In genomic region chr10:15046285-15046684, GRCm38 (mm10) we compare ENCODE assay signal across 27 mouse cellular contexts.
DNase-seq lines count a peak whose midpoint lies in the region; ATAC-seq and TF ChIP-seq lines count a peak whose summit lies in the region.
"Had no signal": no experiment of that assay in that cellular context is flagged by ENCODE, and none has a peak within 500 bp of the region (broad histone marks: within the 10 kb centered on the region; RNA-seq: fewer than 3 reads in every experiment).

No protein-coding gene starts in this region.

- peak; percentile 3 for DNase-seq in embryo, embryonic 10.5 days (ENCODE audit: low spot score)
- DNase-seq in embryo, embryonic 9.5 days (ENCODE audit: extremely low spot score): no peak
- DNase-seq in lung, embryonic 14.5 days: peak; percentile 73
- no peak for DNase-seq in lung, postnatal 4 days
- DNase-seq in lung, postnatal 36 days: no peak
- peak; percentile 17 for DNase-seq in midbrain, embryonic 14.5 days
- DNase-seq: adrenal gland, adult 8-10 months; adrenal gland, postnatal 14 days; adrenal gland, postnatal 36 days; B cell, adult 2 months; cerebellum, adult 11 months; cerebellum, adult 18-20 months; cerebellum, adult 9-10 months; cerebellum, postnatal 10 days; cerebellum, postnatal 25 days; embryo, embryonic 11 days; forebrain, postnatal 0 days had no signal

- no peaks in the 10 kb centered on the region for H3K9me3 ChIP-seq in lung, embryonic 14.5 days (ENCODE audit: low read depth, low read length)
- H3K9me3 ChIP-seq in lung, embryonic 16.5 days (ENCODE audit: control insufficient read depth, low read length): no peaks in the 10 kb centered on the region
- no peaks in the 10 kb centered on the region for H3K9me3 ChIP-seq in midbrain, embryonic 14.5 days (ENCODE audit: control insufficient read depth, low read length)
- H3K9me3 ChIP-seq in midbrain, embryonic 15.5 days: no peaks in the 10 kb centered on the region
- H3K9me3 ChIP-seq: embryonic facial prominence, embryonic 10.5 days; embryonic facial prominence, embryonic 12.5 days; forebrain, embryonic 15.5 days; G1E had no signal

- no peaks in the 10 kb centered on the region for H3K4me1 ChIP-seq in lung, embryonic 14.5 days (ENCODE audit: insufficient read depth)
- H3K4me1 ChIP-seq in lung, embryonic 16.5 days (replicated peaks; ENCODE audit: control insufficient read depth, insufficient read depth, low read length): no peaks in the 10 kb centered on the region
- H3K4me1 ChIP-seq in midbrain, embryonic 14.5 days (ENCODE audit: control insufficient read depth, insufficient read depth, low read length): no peaks in the 10 kb centered on the region
- H3K4me1 ChIP-seq in midbrain, embryonic 15.5 days: no peaks in the 10 kb centered on the region
- H3K4me1 ChIP-seq: embryonic facial prominence, embryonic 10.5 days; embryonic facial prominence, embryonic 12.5 days; forebrain, embryonic 15.5 days had no signal

- no peak overlapping the region for H3K27ac ChIP-seq in lung, embryonic 14.5 days (ENCODE audit: low read depth)
- H3K27ac ChIP-seq in lung, embryonic 16.5 days (ENCODE audit: low read length): no peak overlapping the region
- H3K27ac ChIP-seq in midbrain, embryonic 14.5 days (replicated peaks; ENCODE audit: low read depth, low read length): no peak overlapping the region
- no peak overlapping the region for H3K27ac ChIP-seq in midbrain, embryonic 15.5 days
- H3K27ac ChIP-seq: embryonic facial prominence, embryonic 10.5 days; embryonic facial prominence, embryonic 12.5 days; forebrain, embryonic 15.5 days had no signal

- TF ChIP-seq CTCF in lung, embryonic 14.5 days (IDR thresholded peaks at IDR 0.05; ENCODE audit: low read depth): no peak

- H3K4me2 ChIP-seq in lung, embryonic 14.5 days: no peak overlapping the region
- no peak overlapping the region for H3K4me2 ChIP-seq in lung, embryonic 16.5 days (ENCODE audit: low read depth, low read length)
- H3K4me2 ChIP-seq in midbrain, embryonic 14.5 days (ENCODE audit: low read length): no peak overlapping the region
- H3K4me2 ChIP-seq in midbrain, embryonic 15.5 days: no peak overlapping the region
- H3K4me2 ChIP-seq: embryonic facial prominence, embryonic 12.5 days; forebrain, embryonic 15.5 days had no signal

- H3K4me3 ChIP-seq in lung, embryonic 14.5 days (ENCODE audit: low read depth, low read length): no peak overlapping the region
- H3K4me3 ChIP-seq in lung, embryonic 16.5 days (ENCODE audit: low read length): no peak overlapping the region
- no peak overlapping the region for H3K4me3 ChIP-seq in midbrain, embryonic 14.5 days (replicated peaks; ENCODE audit: low read depth, low read length)
- no peak overlapping the region for H3K4me3 ChIP-seq in midbrain, embryonic 15.5 days
- H3K4me3 ChIP-seq: embryonic facial prominence, embryonic 10.5 days; embryonic facial prominence, embryonic 12.5 days; forebrain, embryonic 15.5 days had no signal

- peak; percentile 87 for ATAC-seq in lung, embryonic 14.5 days (ENCODE audit: insufficient read depth)
- ATAC-seq in lung, embryonic 16.5 days (ENCODE audit: low read depth): peak; percentile 80
- no peak for ATAC-seq in midbrain, embryonic 14.5 days (ENCODE audit: low FRiP score, low TSS enrichment)
- ATAC-seq in midbrain, embryonic 15.5 days (replicated peaks): no peak
- ATAC-seq: activated CD4-positive, CD25-positive, alpha-beta regulatory T cell, adult 4 months; CD4-positive, CD25-positive, alpha-beta regulatory T cell, adult 4 months; forebrain, embryonic 15.5 days; forebrain, postnatal 0 days; Patski had no signal

- H3K9ac ChIP-seq in lung, embryonic 14.5 days: no peak overlapping the region
- no peak overlapping the region for H3K9ac ChIP-seq in lung, embryonic 16.5 days (ENCODE audit: low read length)
- no peak overlapping the region for H3K9ac ChIP-seq in midbrain, embryonic 14.5 days (replicated peaks; ENCODE audit: low read length)
- H3K9ac ChIP-seq in midbrain, embryonic 15.5 days: no peak overlapping the region
- H3K9ac ChIP-seq: embryonic facial prominence, embryonic 12.5 days; forebrain, embryonic 15.5 days; forebrain, postnatal 0 days had no signal

- no peaks in the 10 kb centered on the region for H3K27me3 ChIP-seq in lung, embryonic 14.5 days (ENCODE audit: insufficient read depth, low read length)
- H3K27me3 ChIP-seq in lung, embryonic 16.5 days (ENCODE audit: control insufficient read depth, insufficient read depth, low read depth, low read length): no peaks in the 10 kb centered on the region
- no peaks in the 10 kb centered on the region for H3K27me3 ChIP-seq in midbrain, embryonic 14.5 days (ENCODE audit: control insufficient read depth, insufficient read depth, low read length)
- H3K27me3 ChIP-seq in midbrain, embryonic 15.5 days (replicated peaks): no peaks in the 10 kb centered on the region
- H3K27me3 ChIP-seq: CH12.LX; embryonic facial prominence, embryonic 12.5 days; forebrain, embryonic 15.5 days; Patski had no signal

- WGBS in lung, embryonic 14.5 days: 30% methylated on average over 4 of the region's 4 CpGs
- 47% methylated on average over 4 of the region's 4 CpGs for WGBS in lung, embryonic 16.5 days
- 70% methylated on average over 4 of the region's 4 CpGs for WGBS in midbrain, embryonic 14.5 days
- 69% methylated on average over 4 of the region's 4 CpGs for WGBS in midbrain, embryonic 15.5 days

- no peaks in the 10 kb centered on the region for H3K36me3 ChIP-seq in lung, embryonic 14.5 days (ENCODE audit: insufficient read depth)
- no peaks in the 10 kb centered on the region for H3K36me3 ChIP-seq in lung, embryonic 16.5 days (ENCODE audit: control insufficient read depth, insufficient read depth, low read length)
- H3K36me3 ChIP-seq in midbrain, embryonic 14.5 days (ENCODE audit: control insufficient read depth, insufficient read depth, low read length): no peaks in the 10 kb centered on the region
- H3K36me3 ChIP-seq in midbrain, embryonic 15.5 days (replicated peaks): no peaks in the 10 kb centered on the region
- H3K36me3 ChIP-seq: embryonic facial prominence, embryonic 10.5 days; embryonic facial prominence, embryonic 12.5 days; forebrain, embryonic 15.5 days; G1E had no signal

Comparison
In these comparisons a context has a peak if more than half of its experiments do, and no peak if none do; other contexts are left out.
1. DNase-seq: peak in embryo, embryonic 10.5 days (single experiment), lung, embryonic 14.5 days (single experiment) and midbrain, embryonic 14.5 days (single experiment); none in embryo, embryonic 9.5 days (single experiment), lung, postnatal 4 days (0 of 2) and lung, postnatal 36 days (single experiment).
2. ATAC-seq: peak in lung, embryonic 14.5 days (single experiment) and lung, embryonic 16.5 days (single experiment); none in midbrain, embryonic 14.5 days (single experiment) and midbrain, embryonic 15.5 days (single experiment).